Mouse (Mus musculus): Measurements from ENCODE around the gene Gm5136. TPM values are rescaled to one million over a fixed set of nuclear protein-coding genes. Genes with fewer than 3 reads are reported as not detected.
A peak's percentile ranks its signal among the peaks of the same experiment; 100 is the strongest.

Gene Gm5136
- polyA plus RNA-seq, 1 experiment from 2014 or later, result 0.19 TPM

DNA sequence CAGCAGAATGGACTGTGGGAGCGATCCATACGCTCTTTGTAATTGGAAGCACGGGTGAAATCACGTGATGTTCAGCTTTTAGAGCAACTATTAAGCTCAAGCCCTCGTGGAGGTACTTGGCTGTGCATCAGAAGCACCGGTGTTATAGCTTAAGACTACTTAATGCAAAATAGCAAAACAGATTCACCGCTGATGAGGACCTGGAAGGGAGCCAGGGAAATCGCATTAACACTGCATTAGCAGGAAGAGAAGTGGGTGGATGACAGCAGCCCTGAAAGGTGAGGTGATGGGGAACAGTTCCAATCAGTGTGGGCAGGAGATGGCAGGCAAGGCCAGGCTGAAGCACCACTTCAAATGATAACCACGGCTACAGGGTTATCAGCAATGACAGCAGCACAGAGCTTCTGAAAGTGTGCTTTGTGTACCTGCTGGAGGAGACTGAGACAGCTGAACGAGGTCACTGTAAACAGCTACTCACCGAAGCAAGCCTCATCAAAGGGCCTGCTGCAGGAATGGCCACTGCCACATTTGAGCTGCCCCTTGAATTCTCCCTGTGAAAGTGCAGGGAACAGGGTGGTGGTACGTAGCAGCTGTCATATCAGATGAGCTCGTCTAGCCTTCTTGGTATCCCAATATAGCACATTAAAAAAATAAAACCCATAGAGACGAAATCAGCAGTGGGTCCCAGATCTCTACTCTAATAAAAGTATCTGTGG, 20.1 kb downstream of the Gm5136 start:
- 73% methylated on average over 14 of the region's 14 CpGs for WGBS
- peak; percentile 43; the same call in 1 of the 2 replicates for ATAC-seq (ENCODE audit: low FRiP score)
- no peak overlapping the region for H3K27ac ChIP-seq

GRCm38 (mm10) chr10:108677053-108677452, 22.9 kb downstream of the Gm5136 start:
- H3K27ac ChIP-seq, result no peak overlapping the region
- H3K36me3 ChIP-seq, result no peaks in the 10 kb centered on the region

More for the DNA sequence above, 20.1 kb downstream of the Gm5136 start:
- 0 out of 2 replicates have a peak, but pooled peaks cover 5% of the 10 kb centered on the region for H3K4me1 ChIP-seq
- no peaks in the 10 kb centered on the region for H3K9me3 ChIP-seq (replicated peaks)
- no peaks in the 10 kb centered on the region for H3K36me3 ChIP-seq
- H3K4me2 ChIP-seq (replicated peaks), result no peak overlapping the region
- H3K4me3 ChIP-seq, result no peak overlapping the region
- H3K27me3 ChIP-seq, result no peaks in the 10 kb centered on the region
- H3K9ac ChIP-seq, result no peak overlapping the region

DNA sequence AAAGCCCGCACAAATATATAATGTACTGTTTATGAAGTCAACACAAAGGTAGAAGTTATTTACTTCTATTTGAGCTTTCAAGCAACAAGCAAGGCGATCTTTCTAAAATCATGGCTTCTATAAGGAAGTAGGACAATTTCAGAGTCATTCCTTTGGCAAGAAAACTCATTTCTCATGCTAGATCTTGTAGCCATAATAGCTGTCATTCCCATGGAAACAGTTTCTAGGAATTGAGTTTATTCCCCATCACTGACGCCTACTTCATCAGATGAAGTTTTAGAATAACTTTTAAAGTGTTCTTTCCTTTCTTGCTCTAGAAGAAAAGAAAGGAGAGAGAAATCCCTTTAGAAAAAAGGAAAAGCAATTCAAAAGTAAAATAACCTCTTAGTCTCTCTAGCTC, 31.0 kb downstream of the Gm5136 start:
- Histone ChIP-seq H3K4me1 (no peaks in the 10 kb centered on the region), H3K27me3 (no peaks in the 10 kb centered on the region), H3K9ac (no peak overlapping the region), H3K4me2 (replicated peaks) (no peak overlapping the region), H3K4me3 (no peak overlapping the region), H3K27ac (no peak overlapping the region), H3K9me3 (replicated peaks) (no peaks in the 10 kb centered on the region), H3K36me3 (no peaks in the 10 kb centered on the region)
- ATAC-seq (ENCODE audit: low FRiP score), result no peak
- WGBS, result 91% methylated on average over 3 of the region's 3 CpGs

More at GRCm38 (mm10) chr10:108677053-108677452, 22.9 kb downstream of the Gm5136 start:
- 88% methylated on average over 8 of the region's 8 CpGs for WGBS
- H3K4me3 ChIP-seq, result no peak overlapping the region
- H3K9me3 ChIP-seq (replicated peaks), result no peaks in the 10 kb centered on the region
- no peak overlapping the region for H3K9ac ChIP-seq
- H3K4me1 ChIP-seq, result 0 out of 2 replicates have a peak, but pooled peaks cover 5% of the 10 kb centered on the region
- H3K4me2 ChIP-seq (replicated peaks), result no peak overlapping the region
- no peaks in the 10 kb centered on the region for H3K27me3 ChIP-seq
- ATAC-seq (ENCODE audit: low FRiP score), result no peak

GRCm38 (mm10) chr10:108660295-108660694, 39.7 kb downstream of the Gm5136 start:
- H3K27ac ChIP-seq, result no peak overlapping the region
- no peaks in the 10 kb centered on the region for H3K9me3 ChIP-seq (replicated peaks)
- no peaks in the 10 kb centered on the region for H3K27me3 ChIP-seq
- no peaks in the 10 kb centered on the region for H3K36me3 ChIP-seq
- no peak for ATAC-seq (ENCODE audit: low FRiP score)
- 71% methylated on average over 3 of the region's 3 CpGs for WGBS
- no peak overlapping the region for H3K4me3 ChIP-seq
- no peaks in the 10 kb centered on the region for H3K4me1 ChIP-seq
- H3K9ac ChIP-seq, result no peak overlapping the region
- H3K4me2 ChIP-seq (replicated peaks), result no peak overlapping the region

GRCm38 (mm10) chr10:108658300-108658699, 41.7 kb downstream of the Gm5136 start:
- H3K9me3 ChIP-seq (replicated peaks), result no peaks in the 10 kb centered on the region
- no peak overlapping the region for H3K27ac ChIP-seq
- ATAC-seq (ENCODE audit: low FRiP score), result no peak
- no peak overlapping the region for H3K4me3 ChIP-seq
- 79% methylated on average over 2 of the region's 2 CpGs for WGBS
- H3K36me3 ChIP-seq, result no peaks in the 10 kb centered on the region
- H3K27me3 ChIP-seq, result no peaks in the 10 kb centered on the region
- no peaks in the 10 kb centered on the region for H3K4me1 ChIP-seq
- no peak overlapping the region for H3K4me2 ChIP-seq (replicated peaks)
- H3K9ac ChIP-seq, result no peak overlapping the region

GRCm38 (mm10) chr10:108657669-108658068, 42.3 kb downstream of the Gm5136 start:
- ATAC-seq (ENCODE audit: low FRiP score), result no peak
- H3K4me3 ChIP-seq, result no peak overlapping the region
- no peak overlapping the region for H3K27ac ChIP-seq
- H3K4me1 ChIP-seq, result no peaks in the 10 kb centered on the region
- no peak overlapping the region for H3K9ac ChIP-seq
- no peaks in the 10 kb centered on the region for H3K36me3 ChIP-seq
- H3K4me2 ChIP-seq (replicated peaks), result no peak overlapping the region
- H3K27me3 ChIP-seq, result no peaks in the 10 kb centered on the region
- no peaks in the 10 kb centered on the region for H3K9me3 ChIP-seq (replicated peaks)

DNA sequence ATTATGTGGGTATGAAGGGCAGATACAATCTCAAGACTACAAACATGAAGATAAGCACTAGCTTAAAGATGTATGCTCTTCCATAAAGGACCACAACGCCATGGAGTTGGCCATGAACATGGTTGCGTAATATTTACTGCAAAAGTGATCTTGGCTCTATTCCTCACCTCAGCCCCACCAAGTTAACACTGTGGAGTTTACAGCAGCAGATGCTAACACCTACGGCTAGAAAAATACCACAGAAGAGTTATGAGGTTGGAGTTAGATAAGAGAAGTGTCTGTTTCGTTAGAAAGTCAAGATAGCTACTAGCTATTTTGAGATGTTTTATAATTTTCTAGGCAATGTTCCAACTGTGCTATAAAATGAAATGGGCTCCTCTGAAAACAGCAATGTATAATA, 43.1 kb downstream of the Gm5136 start:
- 91% methylated on average over 4 of the region's 4 CpGs for WGBS
- H3K36me3 ChIP-seq, result no peaks in the 10 kb centered on the region
- no peak overlapping the region for H3K4me2 ChIP-seq (replicated peaks)
- H3K9ac ChIP-seq, result no peak overlapping the region
- no peak overlapping the region for H3K4me3 ChIP-seq
- ATAC-seq (ENCODE audit: low FRiP score), result no peak
- no peak overlapping the region for H3K27ac ChIP-seq
- no peaks in the 10 kb centered on the region for H3K4me1 ChIP-seq
- H3K9me3 ChIP-seq (replicated peaks), result no peaks in the 10 kb centered on the region
- H3K27me3 ChIP-seq, result no peaks in the 10 kb centered on the region

DNA sequence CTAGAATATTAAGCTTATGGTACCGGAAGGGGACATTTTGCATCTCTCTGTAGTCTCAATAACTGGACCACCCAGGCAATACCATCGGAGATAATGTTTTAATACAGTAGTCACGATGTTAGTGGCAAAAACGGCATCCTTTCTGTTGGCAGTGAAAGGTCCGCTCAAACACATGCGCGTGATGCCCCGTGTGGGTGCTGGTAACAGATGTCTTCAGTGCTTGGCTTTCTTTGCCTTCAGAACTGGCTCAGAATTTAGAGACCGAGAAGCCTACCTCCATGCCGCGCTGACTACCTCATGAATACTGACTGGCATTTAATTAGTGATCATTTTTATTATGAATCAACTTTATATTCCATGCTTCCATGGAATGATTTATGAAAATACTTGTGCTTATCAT, 44.9 kb downstream of the Gm5136 start:
- 96% methylated on average over 11 of the region's 11 CpGs for WGBS
- ATAC-seq (ENCODE audit: low FRiP score), result no peak

DNA sequence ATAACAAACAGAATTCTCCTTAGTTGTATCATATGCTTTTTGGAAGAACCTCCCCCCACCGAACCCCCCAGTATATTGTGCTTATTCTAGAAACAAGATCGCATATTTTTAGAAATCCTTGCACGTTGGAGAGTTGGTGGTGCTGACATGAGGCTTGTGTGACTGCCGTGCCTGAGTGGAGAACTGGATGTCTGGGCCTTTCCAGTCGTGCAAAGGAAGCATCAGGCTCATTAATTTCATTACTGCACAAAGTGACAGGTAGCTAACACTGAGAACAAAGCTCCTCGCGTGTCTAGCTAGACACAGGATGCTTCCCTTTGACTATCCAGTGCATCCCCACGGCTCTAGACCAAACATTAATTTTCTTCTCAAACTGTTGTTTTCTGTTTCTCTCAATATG, 47.1 kb downstream of the Gm5136 start:
- no peak for ATAC-seq (ENCODE audit: low FRiP score)
- Histone ChIP-seq H3K9me3 (replicated peaks) (no peaks in the 10 kb centered on the region), H3K4me1 (no peaks in the 10 kb centered on the region), H3K4me3 (no peak overlapping the region), H3K27me3 (no peaks in the 10 kb centered on the region), H3K36me3 (no peaks in the 10 kb centered on the region), H3K27ac (no peak overlapping the region), H3K4me2 (replicated peaks) (no peak overlapping the region), H3K9ac (no peak overlapping the region)
- WGBS, result 57% methylated on average over 8 of the region's 8 CpGs

More for the DNA sequence above, 44.9 kb downstream of the Gm5136 start:
- Histone ChIP-seq H3K4me1 (no peaks in the 10 kb centered on the region), H3K4me3 (no peak overlapping the region), H3K27me3 (no peaks in the 10 kb centered on the region), H3K4me2 (replicated peaks) (no peak overlapping the region), H3K36me3 (no peaks in the 10 kb centered on the region), H3K9me3 (replicated peaks) (no peaks in the 10 kb centered on the region), H3K27ac (no peak overlapping the region), H3K9ac (no peak overlapping the region)

GRCm38 (mm10) chr10:108652066-108652465, 47.9 kb downstream of the Gm5136 start:
- H3K4me2 ChIP-seq (replicated peaks), result no peak overlapping the region

GRCm38 (mm10) chr10:108649174-108649573, 50.8 kb downstream of the Gm5136 start:
- WGBS, result 85% methylated on average over 7 of the region's 7 CpGs
- no peak for ATAC-seq (ENCODE audit: low FRiP score)
- H3K4me1 ChIP-seq, result no peaks in the 10 kb centered on the region
- H3K27ac ChIP-seq, result no peak overlapping the region
- H3K9me3 ChIP-seq (replicated peaks), result no peaks in the 10 kb centered on the region
- H3K4me2 ChIP-seq (replicated peaks), result no peak overlapping the region
- no peaks in the 10 kb centered on the region for H3K27me3 ChIP-seq
- no peaks in the 10 kb centered on the region for H3K36me3 ChIP-seq
- H3K9ac ChIP-seq, result no peak overlapping the region
- H3K4me3 ChIP-seq, result no peak overlapping the region

More at GRCm38 (mm10) chr10:108652066-108652465, 47.9 kb downstream of the Gm5136 start:
- no peak overlapping the region for H3K27ac ChIP-seq
- no peaks in the 10 kb centered on the region for H3K27me3 ChIP-seq
- no peaks in the 10 kb centered on the region for H3K4me1 ChIP-seq
- ATAC-seq (ENCODE audit: low FRiP score), result no peak
- H3K9ac ChIP-seq, result no peak overlapping the region
- no peak overlapping the region for H3K4me3 ChIP-seq
- H3K9me3 ChIP-seq (replicated peaks), result no peaks in the 10 kb centered on the region
- WGBS, result 87% methylated on average over 8 of the region's 8 CpGs
- no peaks in the 10 kb centered on the region for H3K36me3 ChIP-seq
